Mouse (Mus musculus) G1E-ER4 (cell line): ENCODE results near the gene Ifi205. TPM values are rescaled to one million over a fixed set of nuclear protein-coding genes. Genes with fewer than 3 reads are reported as not detected.
"Not testable (repeated sequence)": the region's sequence is repeated elsewhere in the genome, so short reads cannot be mapped to it uniquely, and the experiment has no call there.

ENCODE experiments used
- GATA1 ChIP-seq: IDR thresholded peaks from one replicate; pipeline ENCODE4 v1.8.0; 2012; ENCODE audit warnings: low read length, inconsistent platforms
- polyA plus RNA-seq: library from polyadenylated mRNA; stranded (reverse); fragments of >175 nt; gene quantifications from 2 replicates; pipeline ENCODE4 v1.2.3, GENCODE M21; 2012

The Ifi205 gene
- not detected in 2 replicates for polyA plus RNA-seq

GRCm38 (mm10) chr1:174031698-174032097 is at the start of gene Ifi205:
Ifi205 (minus strand) TSS chr1:174031810.
- TF ChIP-seq GATA1 = no peak

- no peak for TF ChIP-seq GATA1
These were observed 34.7 kb upstream of the Ifi205 start, which contains the start of gene Olfr430 for GRCm38 (mm10) chr1:174066305-174066704. Olfr430 (plus strand) TSS chr1:174066605.

GRCm38 (mm10) chr1:174055248-174055647 is 23.6 kb upstream of the Ifi205 start:
- no peak for TF ChIP-seq GATA1

- no peak for TF ChIP-seq GATA1
These were observed 21.4 kb upstream of the Ifi205 start for GRCm38 (mm10) chr1:174052981-174053380.

GRCm38 (mm10) chr1:174051931-174052536 is 20.4 kb upstream of the Ifi205 start:
- TF ChIP-seq GATA1 = no peak

GRCm38 (mm10) chr1:174051515-174051914 is 19.9 kb upstream of the Ifi205 start:
- TF ChIP-seq GATA1 = no peak

- no peak for TF ChIP-seq GATA1
These were observed 18.9 kb upstream of the Ifi205 start for GRCm38 (mm10) chr1:174050532-174050931.

GRCm38 (mm10) chr1:174048893-174049292 is 17.3 kb upstream of the Ifi205 start, which contains the start of gene Olfr432:
Olfr432 (plus strand) TSS chr1:174049205.
- TF ChIP-seq GATA1 = no peak

- no peak for TF ChIP-seq GATA1
These were observed 12.8 kb upstream of the Ifi205 start for GRCm38 (mm10) chr1:174044431-174044830.

- no peak for TF ChIP-seq GATA1
These were observed 9.0 kb upstream of the Ifi205 start, which contains the start of gene Olfr433 for GRCm38 (mm10) chr1:174040523-174041177. Olfr433 (plus strand) TSS chr1:174040705.

- TF ChIP-seq GATA1 = no peak
These were observed 6.9 kb upstream of the Ifi205 start for GRCm38 (mm10) chr1:174038480-174038879.

GRCm38 (mm10) chr1:174035841-174036240 is 4.2 kb upstream of the Ifi205 start:
- no peak for TF ChIP-seq GATA1

GRCm38 (mm10) chr1:173995003-173995402 is 36.6 kb downstream of the Ifi205 start:
- TF ChIP-seq GATA1 = no peak

- not testable (repeated sequence) for TF ChIP-seq GATA1
These were observed 48.8 kb downstream of the Ifi205 start, which contains the start of gene Ifi202b for GRCm38 (mm10) chr1:173982694-173983305. Ifi202b (minus strand) TSS chr1:173982744.

- no peak for TF ChIP-seq GATA1
These were observed 54.0 kb downstream of the Ifi205 start for GRCm38 (mm10) chr1:173977622-173978021.

GRCm38 (mm10) chr1:173973111-173973510 is 58.5 kb downstream of the Ifi205 start:
- TF ChIP-seq GATA1 = no peak

Other genes with a start within 250 kb of the Ifi205 start
- not detected in 2 replicates for gene Ifi211, start 118.8 kb downstream of the Ifi205 start, polyA plus RNA-seq
- gene Mndal, start 89.3 kb downstream of the Ifi205 start, polyA plus RNA-seq = not detected in 2 replicates
- gene Ifi203, start 89.1 kb downstream of the Ifi205 start, polyA plus RNA-seq = not detected in 2 replicates
- not detected in 2 replicates for gene Ifi202b, start 49.1 kb downstream of the Ifi205 start, polyA plus RNA-seq
- gene Olfr433, start 8.9 kb upstream of the Ifi205 start, polyA plus RNA-seq = not detected in 2 replicates
- gene Olfr432, start 17.4 kb upstream of the Ifi205 start, polyA plus RNA-seq = not detected in 2 replicates
- not detected in 2 replicates for gene Olfr430, start 34.8 kb upstream of the Ifi205 start, polyA plus RNA-seq
- not detected in 2 replicates for gene Olfr429, start 52.5 kb upstream of the Ifi205 start, polyA plus RNA-seq
- gene Olfr427, start 65.1 kb upstream of the Ifi205 start, polyA plus RNA-seq = not detected in 2 replicates
- not detected in 2 replicates for gene Olfr231, start 89.4 kb upstream of the Ifi205 start, polyA plus RNA-seq
- not detected in 2 replicates for gene Olfr424, start 99.7 kb upstream of the Ifi205 start, polyA plus RNA-seq
- not detected in 2 replicates for gene Olfr420, start 123.8 kb upstream of the Ifi205 start, polyA plus RNA-seq
- 2.9 and 3.0 TPM in 2 replicates for gene Spta1, start 141.0 kb upstream of the Ifi205 start, polyA plus RNA-seq
- not detected in 2 replicates for gene Olfr419, start 220.3 kb upstream of the Ifi205 start, polyA plus RNA-seq